Mouse (Mus musculus): ENCODE measurements around the gene 9930021J03Rik.

Gene 9930021J03Rik

DNA sequence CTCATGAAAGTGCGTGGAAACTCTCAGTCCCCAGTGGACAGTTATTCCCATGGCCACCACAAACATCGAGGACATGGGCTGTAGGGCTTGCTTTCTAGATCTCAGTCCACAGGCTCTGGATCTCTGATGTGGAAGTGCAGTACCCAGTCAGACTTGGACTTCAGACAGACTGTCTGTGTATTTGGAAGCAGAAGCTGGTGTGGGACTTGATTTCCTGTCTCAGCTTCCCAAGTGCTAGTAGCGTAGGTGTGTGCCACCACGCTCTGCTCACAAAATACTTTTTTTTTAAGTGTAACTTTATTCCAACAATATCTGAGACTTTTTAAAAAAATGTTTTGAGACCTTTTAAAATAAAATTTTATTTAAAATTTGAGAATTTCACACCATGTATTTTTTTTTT, 109.5 kb downstream of the 9930021J03Rik start:
- DNase-seq (ENCODE audit: low read depth, low spot score): peak; percentile 61

DNA sequence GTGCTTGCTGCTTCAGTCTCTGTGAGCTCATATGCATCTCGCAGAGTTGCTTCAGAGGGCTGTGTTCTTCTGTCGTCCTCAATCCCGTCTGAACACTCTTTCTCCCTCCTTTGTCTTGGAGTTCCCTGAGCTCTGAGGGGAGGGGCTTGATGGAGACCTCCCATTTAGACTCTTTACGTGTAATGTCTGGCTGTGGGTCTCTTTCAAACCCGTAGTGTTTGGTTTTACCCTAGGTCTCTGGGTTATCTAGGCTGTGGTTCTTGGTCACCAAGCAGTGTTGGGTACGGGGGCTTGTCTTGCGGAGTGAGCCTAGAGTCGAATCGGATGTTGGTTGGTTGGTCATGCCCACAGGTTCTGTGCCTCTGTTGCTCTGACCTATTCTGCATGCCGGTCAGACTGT, 110.7 kb downstream of the 9930021J03Rik start:
- no peak for DNase-seq (ENCODE audit: low read depth, low spot score)

DNA sequence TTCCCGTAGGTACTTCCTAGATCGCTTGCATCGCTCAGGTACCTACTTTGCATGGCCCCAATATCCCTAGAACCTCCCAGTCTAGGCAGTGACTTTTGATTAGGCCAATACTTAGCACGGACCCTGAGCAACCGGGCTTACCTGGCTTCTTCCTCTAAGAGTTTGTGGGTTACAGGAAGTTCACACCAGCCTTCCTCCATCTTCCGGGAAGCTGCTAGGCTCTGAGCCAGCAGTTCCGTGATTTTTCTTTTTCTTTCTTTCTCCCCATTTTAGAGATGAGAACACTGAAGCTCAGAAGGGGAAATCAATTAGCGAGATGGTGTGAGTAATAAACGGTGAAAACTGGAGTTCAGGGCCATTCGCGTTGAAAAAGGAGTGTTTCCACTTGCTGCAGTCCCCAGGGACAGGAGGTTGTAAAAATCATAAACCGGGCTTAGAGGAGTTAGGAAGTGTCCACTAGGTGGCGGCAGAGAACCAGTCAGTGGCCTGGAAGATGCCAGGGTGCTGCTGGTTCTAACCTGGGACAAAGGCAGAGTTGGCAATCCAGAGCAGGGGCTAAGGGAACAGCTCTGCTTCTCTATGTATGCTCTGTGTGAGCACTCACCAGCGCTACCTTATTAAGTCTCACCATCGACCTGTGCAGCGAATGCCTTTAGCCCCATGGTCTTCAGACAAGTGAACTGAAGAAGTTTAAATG, 121.8 kb downstream of the 9930021J03Rik start:
- peak; percentile 90 for DNase-seq (ENCODE audit: low read depth, low spot score)

DNA sequence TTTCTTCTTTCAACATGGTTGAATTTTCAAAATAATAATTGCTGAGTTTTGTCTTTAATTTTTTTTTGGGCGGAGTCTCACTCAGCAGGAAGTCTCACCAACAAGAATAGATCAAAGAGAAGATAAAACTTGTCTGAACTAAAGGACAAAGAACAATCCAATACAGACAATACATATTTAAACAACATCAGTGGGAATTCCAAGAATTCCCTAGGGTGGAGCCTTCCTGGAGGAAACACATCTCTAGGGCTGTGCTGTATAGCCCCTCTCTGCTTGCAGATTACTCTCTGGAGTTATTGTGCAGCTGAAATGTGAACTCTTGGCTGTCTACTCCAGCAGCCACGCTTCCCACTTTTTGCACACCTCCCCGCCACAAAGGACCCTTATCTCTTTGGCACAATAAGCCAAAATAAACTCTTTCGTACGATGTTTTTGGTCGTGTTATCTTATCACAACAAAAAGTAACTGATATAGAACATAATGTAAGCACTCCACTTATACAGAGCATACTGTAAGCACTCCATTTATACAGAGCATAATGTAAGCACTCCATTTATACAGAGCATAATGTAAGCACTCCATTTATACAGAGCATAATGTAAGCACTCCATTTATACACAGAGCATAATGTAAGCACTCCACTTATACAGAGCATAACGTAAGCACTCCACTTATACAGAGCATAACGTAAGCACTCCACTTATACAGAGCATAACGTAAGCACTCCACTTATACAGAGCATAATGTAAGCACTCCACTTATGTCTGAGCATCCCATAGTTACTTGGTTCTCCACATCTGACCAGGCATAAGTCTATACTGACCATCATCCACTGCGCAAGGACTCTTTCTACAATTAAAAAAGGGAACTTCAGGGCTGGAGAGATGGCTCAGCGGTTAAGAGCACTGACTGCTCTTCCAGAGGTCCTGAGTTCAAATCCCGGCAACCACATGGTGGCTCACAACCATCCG, 125.3 kb downstream of the 9930021J03Rik start:
- DNase-seq (ENCODE audit: low read depth, low spot score): no peak

DNA sequence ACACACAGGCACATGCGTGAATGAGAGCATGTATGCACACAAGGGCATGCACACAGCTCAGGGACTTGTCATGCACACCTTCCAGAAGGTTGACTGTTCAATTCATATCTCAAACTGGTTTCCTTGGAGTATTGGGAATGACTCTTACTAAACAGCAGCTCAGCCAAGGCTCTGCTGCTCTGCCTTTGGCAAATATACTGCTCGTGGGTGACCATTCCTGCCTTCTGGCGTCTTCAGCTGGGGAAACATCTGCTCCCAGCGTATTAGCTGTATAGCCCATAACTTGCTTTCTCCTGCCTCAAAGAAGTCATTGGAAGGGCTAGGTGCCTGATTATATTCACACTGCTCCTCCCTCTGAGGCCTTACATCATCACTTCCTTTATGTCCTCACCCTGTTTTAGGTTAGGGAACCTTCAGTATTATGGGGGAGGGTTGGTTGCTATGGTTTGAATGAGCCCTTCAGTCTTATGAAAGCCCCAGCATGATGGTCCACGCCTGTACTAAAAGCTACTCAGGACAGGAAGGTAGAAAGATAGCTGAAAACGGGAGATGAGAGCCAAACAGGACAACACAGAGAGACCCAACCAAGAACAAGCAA, 127.5 kb downstream of the 9930021J03Rik start:
- DNase-seq (ENCODE audit: low read depth, low spot score): peak; percentile 43

DNA sequence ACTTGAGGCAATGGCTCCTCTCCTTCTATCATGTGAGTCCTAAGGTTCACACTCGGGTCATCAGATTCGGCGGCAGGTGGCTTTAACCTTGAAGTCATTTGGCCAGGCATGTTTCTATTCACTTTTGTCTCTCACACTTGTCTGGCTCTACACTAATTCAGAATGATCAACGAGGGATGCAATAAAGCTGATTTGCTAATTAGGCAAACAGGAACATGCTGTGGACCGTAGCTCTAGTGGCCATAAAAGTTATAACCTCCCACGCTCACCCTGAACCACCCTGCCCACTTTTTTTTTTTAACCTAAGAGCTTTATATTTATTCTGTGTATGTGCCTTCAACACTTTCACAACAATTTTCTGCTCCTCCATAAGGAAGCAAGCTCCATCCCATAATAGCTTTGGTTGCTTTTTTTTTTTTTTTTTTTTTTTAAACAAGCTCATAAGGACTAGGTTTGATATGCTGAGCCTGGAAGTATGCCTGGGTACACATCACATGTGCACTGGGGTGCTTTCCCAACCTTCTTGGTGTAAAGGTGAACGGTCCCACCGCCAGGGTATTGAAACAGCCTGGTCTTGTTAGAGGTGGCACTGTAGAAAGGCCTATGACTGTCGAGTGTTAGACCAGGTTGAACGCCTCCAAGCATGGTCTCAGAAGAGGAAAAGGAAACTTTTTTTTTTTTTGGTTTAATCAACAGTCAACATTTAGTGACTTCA, 129.2 kb downstream of the 9930021J03Rik start:
- no peak for DNase-seq (ENCODE audit: low read depth, low spot score)

DNA sequence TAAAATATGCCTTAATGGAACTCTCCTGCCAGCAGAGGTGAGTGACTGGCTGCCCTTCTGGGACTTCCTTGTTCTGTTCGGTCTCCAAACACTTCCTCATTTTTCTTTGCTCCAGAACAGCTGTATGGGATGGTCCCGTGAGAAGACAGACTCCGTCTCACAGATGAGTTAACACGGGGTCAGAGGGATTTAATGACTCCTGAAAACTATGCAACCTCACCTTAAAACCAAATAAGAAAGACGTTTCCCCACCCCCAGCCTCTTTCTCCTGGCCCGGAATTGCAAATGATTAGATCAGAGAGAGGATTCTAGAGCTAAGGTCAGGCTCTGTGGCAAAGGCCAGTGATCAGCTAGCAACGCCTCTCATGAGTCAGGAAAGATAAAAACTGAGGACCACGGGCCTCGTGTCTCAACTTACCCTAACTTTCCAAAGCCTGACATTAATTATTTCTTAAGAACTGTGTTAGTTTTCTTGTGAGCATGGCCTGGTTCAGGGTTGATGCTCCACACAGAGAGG, 130.2 kb downstream of the 9930021J03Rik start:
- DNase-seq (ENCODE audit: low read depth, low spot score): no peak

DNA sequence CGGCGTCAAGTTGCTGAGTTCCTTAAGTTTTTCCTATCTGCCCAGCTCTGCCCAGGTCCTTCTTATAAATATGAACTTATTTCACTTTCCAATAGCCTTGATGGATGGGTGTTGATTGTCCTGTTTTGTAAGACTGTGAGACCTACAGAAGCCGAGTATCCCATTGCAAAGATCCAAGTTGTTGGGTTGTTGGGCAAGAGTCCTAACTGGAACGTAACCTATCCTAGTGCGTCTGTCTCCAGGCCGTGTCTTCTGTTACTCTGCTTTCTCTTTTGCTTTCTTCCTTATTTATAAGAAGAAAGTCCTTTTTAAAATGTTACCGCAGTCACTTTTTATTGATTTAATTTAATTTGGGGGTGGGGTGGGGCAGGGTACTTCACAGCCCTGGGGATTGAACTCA, 130.8 kb downstream of the 9930021J03Rik start:
- DNase-seq (ENCODE audit: low read depth, low spot score): no peak

DNA sequence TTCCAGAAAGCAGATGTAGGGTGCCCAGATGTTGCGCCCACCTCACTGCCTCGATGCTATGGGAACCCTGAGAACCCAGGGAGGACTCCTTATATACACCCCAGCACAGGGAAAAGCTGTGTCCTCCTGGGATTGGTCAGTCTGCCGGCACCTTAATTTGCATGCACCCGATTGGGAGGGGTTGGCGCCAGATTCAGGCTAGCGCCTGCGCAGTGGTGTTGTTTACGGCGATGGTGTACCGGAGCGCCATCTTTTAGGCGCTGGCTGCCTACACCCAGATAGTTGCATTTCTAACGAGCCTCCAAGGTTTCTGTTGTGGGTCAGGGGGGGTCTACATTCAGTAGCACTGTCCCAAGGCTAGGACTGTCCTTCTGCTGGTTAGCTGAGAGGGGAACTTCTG, 133.1 kb downstream of the 9930021J03Rik start:
- no peak for DNase-seq (ENCODE audit: low read depth, low spot score)

DNA sequence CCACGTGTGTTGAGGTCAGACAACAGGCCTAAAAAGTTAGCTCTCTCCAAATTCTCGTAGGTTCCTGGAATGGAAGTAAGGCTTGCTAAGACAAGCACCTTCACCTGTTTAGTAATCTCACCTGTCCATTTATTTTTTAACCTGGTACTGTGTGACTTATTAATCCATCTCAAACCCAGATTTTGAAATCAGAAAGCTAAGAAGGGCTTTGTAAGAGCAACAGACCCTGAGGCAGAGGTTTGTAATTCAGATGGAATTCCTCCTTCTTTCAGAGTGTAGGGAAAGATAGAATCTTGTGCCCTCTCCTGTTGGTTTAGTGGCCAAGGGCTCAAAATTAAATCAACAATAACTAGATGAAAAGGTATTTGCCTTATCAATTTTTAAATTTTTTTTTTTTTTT, 134.6 kb downstream of the 9930021J03Rik start:
- DNase-seq (ENCODE audit: low read depth, low spot score): no peak

DNA sequence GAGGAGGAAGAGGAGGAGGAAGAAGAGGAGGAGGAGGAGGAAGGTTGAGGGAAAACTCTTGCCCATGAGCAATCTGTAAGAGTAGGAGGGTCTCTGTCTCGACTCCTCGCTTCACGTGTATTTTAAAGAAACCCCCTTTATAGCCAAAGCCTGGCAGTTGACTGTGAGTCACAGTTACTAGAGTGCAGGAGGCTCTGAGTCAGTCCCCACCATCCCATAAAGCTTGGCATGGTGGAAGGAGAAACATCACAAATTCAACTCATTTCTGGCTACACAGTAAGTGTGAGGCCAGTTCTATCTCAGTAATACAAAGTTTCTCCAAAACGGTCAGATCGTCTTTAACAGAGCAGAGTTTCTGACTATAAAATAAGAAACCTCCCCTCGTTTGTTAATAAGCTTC, 135.5 kb downstream of the 9930021J03Rik start:
- DNase-seq (ENCODE audit: low read depth, low spot score): peak; percentile 51

DNA sequence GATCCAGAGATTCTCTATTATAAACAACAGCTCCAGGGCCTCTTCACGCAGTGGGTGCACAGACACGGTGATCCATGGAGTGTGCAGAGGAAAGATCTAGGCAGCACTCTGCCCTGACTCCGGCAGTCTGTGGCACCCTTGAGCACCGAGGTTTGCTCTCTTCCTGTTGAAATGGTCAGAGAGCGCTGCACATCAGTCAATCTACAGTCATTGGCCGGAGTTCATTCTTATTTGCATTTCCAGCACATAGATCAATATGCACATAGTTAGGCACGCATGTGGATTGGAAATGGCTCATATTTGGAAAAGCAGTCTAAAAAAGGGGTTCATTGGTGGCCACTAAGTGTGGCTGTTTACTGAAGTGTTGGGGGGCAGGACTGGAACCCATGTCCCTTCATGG, 137.7 kb downstream of the 9930021J03Rik start:
- no peak for DNase-seq (ENCODE audit: low read depth, low spot score)

DNA sequence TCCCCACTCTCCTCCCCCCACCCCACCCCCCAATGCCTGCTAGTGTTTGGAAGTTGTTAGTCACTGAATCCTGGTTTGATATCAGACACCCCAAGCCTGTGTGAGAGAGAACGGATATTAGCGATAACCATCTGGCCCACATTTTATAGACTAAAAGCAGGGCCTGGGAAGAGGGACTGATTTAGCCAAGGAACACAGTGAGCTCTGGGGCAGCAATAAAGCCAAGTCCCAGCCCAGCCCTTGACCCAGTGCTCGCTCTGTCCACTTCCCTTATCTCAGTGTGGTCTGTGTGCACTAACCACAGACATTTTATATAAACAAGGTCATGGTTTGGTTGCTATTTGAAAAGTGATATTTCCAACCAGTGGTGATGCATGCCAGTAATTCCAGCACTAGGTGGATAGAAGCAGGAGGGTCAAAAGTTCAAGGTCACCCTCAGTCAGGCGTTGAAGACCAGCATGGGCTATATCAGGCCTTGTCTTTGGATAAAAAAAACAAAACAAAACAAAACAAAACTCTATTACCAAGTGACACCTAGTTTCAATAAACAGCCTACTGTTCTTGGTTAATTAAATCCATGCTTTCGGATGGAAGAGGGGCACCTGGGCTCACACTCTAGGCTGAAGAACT, 138.7 kb downstream of the 9930021J03Rik start:
- no peak for DNase-seq (ENCODE audit: low read depth, low spot score)

DNA sequence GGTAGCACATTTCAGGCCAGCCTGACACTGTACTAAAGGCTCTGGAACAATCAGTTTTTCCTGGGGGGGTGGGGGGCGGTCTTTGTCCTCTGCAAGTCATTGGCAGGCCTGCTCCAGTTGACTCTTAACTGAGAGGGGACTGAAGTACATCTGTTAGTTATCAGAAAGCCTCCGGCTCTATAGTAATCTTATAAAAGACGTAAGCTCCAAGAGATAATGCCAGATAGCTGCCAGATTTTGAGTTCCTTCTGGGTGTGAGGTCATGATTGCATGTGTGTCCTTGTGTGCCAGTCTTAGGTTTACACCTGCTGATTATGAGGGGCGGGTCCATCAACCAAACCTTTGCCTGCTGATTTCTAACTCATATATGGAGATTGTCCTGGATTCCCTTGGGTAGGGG, 139.6 kb downstream of the 9930021J03Rik start:
- no peak for DNase-seq (ENCODE audit: low read depth, low spot score)

DNA sequence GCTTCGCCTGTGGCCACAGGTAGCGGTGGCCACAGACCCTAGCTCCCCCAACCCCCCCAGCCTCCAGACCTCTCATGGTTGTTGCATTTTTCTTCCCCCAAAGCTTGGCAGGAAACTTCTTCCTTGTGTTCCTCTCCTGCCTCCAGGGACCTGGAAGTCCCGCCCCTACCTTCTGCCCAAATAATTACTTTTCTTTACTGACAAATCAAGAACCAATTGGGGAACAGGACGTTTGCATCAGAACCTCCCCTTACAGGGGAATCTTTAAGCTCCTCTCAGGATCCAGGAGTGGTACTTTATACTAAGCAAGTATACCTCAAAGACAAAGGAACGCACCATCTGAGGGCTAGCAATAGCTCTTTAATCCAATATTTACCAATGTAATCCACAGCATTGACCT, 140.9 kb downstream of the 9930021J03Rik start:
- DNase-seq (ENCODE audit: low read depth, low spot score): no peak

Data from brain, adult 2 months (tissue).